Mouse (Mus musculus) 3134 (cell line): ENCODE data around the gene Atp2c2.

Source experiments
- DNase-seq: peaks from one replicate; pipeline ENCODE4 v3.0.0-alpha.2; 2011; ENCODE audit warnings: low spot score; ENCODE audit not compliant: insufficient read length; ENCODE audit errors: extremely low read depth

Gene Atp2c2

GRCm38 (mm10) chr8:119698960-119699359, 849 bp upstream of the Atp2c2 start:
- no peak for DNase-seq

DNA sequence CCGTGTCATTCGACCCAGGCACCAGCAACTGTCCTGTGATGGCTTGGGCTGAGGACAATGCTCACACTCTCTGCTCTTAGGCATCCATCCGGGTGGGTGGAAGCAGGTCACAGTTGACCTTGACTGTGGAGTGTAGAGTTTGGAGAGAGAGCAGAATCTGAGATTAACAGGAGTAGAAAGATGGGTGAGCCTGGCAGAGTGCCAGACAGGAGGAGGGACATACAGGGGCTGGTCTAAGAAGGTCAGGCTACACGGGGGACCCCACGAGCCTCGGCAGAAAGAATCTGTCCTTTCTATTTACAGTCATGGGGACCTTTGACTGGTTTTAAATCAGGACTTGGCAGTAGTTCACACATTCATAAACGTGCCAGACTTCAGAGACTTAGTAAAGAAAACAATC, 3.2 kb downstream of the Atp2c2 start:
- no peak for DNase-seq

DNA sequence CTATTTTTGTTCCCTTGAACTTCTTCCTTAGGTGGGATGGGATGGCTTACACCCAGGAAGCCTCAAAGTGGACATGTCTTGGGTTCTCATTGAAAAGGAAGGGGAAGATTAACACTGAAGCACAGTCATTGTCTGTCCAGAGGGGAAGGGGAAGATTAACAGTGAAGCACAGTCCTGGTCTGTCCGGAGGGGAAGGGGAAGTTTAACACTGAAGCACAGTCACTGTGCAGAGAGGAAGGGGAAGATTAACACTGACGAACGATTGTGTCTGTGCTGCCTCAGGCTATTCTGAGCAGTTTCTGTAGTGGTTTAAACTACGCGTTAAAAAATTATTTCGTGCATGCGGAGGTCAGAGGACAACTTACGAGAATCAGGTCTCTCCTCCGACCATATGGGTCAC, 7.3 kb downstream of the Atp2c2 start:
- no peak for DNase-seq

- DNase-seq = no peak
Measured at GRCm38 (mm10) chr8:119708471-119708870, 8.7 kb downstream of the Atp2c2 start.

GRCm38 (mm10) chr8:119708878-119709702, 9.3 kb downstream of the Atp2c2 start:
- DNase-seq = peak; percentile 93

DNA sequence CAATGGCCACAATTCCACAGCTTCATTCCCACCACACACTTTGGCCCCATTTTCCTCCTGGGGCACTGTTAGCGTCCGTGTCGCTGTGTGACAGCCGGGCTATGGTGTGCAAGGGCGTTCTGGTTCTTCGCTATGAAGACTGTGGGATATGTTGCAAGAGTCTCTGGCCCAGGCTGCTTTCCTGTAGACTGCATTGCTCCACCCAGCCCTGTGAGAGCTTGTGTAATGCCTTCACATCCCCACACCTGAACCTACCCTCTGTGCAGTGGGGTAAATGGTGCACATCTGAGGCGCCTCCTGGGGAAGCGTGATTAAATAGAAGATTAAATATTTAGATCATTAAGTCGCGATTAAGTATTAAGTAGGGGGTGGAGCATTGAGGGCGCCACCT, 9.9 kb downstream of the Atp2c2 start:
- peak; percentile 66 for DNase-seq

GRCm38 (mm10) chr8:119712226-119712625, 12.4 kb downstream of the Atp2c2 start:
- peak; percentile 79 for DNase-seq

- DNase-seq = no peak
Measured at GRCm38 (mm10) chr8:119713421-119713820, 13.6 kb downstream of the Atp2c2 start.

DNA sequence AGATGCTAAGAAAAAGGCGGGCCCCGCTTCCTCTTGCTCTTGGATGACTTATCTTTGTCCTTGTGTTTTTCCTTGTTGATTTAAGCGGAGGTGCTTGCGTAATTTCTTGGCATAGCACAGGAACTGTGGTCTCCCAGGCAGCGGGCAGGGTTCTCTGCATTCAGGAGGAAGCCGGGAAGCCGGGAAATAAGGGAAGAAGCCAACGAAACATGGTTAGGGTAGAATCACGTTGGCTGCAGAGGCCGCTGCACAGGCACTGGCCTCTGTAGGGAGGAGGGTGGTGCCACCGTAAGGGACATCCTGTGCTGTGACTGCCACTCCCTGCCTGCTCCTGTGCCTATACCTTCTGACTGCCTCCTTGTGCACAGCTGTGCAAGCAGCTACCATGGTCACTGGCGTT, 15.4 kb downstream of the Atp2c2 start:
- DNase-seq = peak; percentile 86

DNA sequence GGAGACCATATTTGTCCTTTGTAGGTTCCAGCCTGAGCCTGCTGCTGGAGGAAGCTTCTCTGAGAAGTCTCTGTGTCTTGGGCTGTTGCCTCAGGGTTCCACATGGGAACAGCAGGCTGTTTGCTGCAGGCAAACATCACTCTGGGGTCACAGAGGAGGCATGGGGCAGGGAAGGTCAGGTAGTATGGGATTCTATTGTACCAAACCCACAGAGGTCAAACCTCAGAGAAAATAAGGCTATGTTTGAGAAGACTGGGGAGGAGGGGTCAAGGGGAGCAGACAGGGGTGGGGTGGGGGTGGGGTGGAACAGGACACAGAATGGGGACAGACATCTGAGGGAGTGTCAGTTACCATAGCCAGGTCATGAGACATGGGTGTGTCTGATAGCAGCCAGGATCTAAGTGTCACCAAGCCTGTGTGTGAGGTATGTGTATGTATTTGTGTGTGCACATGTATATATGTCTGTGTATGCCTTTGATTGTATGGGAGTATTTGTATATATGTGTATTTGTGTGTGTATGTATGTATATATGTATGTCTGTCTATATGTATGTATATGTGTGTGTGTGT, 17.0 kb downstream of the Atp2c2 start:
- DNase-seq = no peak

DNA sequence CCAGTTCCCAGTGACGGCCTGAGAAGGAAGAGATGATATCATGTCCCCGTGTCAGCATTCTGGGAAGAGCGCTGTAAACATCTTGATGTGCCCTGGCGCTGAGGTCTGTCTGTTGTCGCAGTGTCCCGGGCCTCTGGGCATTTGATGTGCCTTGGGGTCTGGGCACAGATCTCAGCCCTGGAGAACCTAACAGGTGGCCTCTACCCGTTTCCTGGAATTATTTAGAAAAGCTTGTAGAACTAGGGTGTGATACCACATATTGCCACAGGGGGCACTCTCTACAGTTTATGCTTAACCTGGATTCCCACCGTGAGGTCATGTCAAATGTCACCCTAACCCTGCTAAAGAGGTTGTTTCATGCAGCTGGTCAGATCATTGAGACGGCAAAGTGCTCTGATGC, 18.0 kb downstream of the Atp2c2 start:
- no peak for DNase-seq

- no peak for DNase-seq
Measured at GRCm38 (mm10) chr8:119719011-119719501, 19.2 kb downstream of the Atp2c2 start.

DNA sequence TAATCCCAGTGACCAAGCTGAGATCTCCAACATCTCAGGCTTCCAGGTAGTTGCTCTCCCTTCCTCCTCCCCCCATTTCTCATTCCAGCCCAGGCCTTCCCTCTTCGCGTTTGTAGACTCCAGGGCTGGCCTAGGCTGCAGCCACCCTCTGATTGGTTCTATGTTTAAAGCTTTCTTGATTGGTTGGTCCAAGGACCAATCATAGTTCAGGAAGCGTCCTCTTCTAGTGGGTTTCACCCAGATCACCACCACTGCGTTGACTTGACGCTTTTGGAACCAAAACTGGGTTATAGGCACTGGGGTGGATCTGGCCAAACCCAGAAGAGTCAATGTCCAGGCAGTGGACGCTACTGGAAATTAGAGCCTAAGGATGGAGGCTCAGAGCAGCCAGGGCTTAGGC, 22.5 kb downstream of the Atp2c2 start:
- DNase-seq = no peak

DNA sequence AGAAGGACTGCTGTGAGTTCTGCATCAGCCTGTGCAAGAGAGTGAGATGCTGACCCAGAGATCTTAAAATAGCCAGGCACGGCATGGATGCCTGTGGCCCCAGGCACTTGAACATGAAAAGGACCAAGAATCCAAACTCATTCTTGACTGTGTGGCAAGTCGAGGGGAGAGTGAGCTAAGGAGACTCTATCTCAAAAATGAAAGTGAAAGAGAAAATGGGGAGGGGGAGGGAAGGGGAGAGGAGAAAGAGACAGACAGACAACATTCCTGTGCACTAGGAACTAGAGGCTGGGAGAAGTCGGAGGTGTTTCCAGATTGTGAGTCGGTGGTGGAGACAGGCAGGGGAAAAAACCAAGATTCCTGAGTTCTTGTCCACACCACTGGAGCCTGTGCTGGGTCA, 23.9 kb downstream of the Atp2c2 start:
- DNase-seq = no peak

- DNase-seq = no peak
Measured at GRCm38 (mm10) chr8:119724596-119724995, 24.8 kb downstream of the Atp2c2 start.

GRCm38 (mm10) chr8:119727093-119727492, 27.3 kb downstream of the Atp2c2 start:
- no peak for DNase-seq

DNA sequence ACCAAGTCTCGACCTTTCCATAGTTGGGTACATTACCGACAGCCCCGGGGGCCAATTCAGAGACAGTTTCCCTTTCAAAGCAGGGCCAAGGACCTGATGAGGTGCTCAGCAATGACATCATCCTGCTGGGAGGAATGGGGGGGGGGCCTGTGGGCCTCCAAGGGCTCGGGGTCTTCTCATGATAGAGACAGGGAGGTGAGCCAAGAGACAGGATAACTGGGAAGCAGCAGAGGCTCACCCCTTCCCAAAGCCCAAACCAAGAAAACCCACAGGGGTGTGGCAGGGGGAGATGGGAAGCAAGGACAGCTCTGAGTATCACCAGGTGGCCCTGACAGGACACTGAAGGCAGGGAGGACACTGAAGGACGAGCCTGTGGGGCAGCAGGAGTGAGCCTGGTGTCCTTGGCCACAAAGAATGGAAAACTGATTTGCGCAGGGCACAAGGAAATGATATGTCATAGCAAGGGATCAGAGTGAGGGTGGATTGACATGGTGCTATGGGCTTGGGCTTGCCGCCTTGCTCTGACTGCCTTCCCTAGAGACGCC, 28.6 kb downstream of the Atp2c2 start:
- DNase-seq = no peak

DNA sequence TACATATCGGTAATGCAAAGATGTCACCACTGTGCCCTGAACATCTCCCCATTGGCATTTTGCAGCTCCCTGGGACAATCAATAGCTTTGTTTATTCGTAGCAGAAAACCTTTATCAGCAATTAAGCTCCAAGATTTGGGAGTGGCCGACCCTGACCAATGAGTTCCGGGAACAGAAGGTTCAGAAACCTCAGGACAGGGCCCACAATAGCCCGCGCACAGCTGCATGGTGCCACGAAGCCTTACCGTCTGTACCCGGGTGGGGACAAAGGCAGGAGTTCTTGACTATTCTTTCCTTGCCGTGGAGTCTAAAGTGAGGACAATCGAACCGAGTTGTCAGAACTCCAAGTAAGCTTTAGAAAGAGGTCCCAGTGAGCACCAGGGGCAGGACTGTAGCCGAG, 32.3 kb downstream of the Atp2c2 start:
- DNase-seq = no peak

DNA sequence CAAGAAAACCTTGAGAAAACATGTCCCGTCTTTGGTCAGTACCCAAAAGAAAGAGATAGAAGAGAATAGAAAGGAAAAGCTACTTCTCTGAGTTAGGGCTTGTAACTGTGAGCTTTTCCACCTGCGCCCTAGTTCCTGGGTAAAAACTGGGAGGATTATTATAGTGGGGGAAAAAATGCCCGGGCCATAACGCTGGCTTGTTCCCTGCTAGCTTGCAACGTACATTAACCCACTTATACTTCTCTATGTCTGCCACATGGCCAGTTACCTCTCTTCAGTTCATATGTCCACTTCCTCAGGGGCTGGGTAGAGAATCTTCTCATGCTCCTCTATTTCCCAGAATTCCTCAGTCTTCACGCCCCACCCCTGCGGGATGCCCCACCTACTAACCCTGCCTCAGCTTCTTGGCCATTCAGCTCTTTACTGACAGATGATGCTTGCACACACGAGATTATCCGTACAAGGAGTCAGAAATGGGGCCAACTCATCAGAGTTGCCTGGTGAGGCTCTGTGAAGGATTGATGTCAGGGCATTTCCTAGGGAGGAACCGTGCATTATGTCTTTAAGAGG, 36.6 kb downstream of the Atp2c2 start:
- DNase-seq = no peak

- DNase-seq = no peak
Measured at GRCm38 (mm10) chr8:119737093-119737900, 37.5 kb downstream of the Atp2c2 start.
